In genomic region chr10:80874035-80874434, GRCm38 (mm10) we compare ENCODE assay signal across 25 mouse cellular contexts. TPM values are rescaled to one million over a fixed set of nuclear protein-coding genes. Genes with fewer than 3 reads are reported as not detected.
DNase-seq lines count a peak whose midpoint lies in the region; ATAC-seq lines count a peak whose summit lies in the region.
"Had no signal": no experiment of that assay in that cellular context is flagged by ENCODE, and none has a peak within 500 bp of the region (broad histone marks: within the 10 kb centered on the region; RNA-seq: fewer than 3 reads in every experiment).

No protein-coding gene starts in this region.

- H3K4me2 ChIP-seq in embryonic facial prominence, embryonic 11.5 days (ENCODE audit: low read depth, low read length): no peak overlapping the region
- H3K4me2 ChIP-seq in heart, embryonic 13.5 days: no peak overlapping the region
- H3K4me2 ChIP-seq in neural tube, embryonic 14.5 days (ENCODE audit: low read depth, low read length): no peak overlapping the region
- no peak overlapping the region for H3K4me2 ChIP-seq in neural tube, embryonic 15.5 days
- H3K4me2 ChIP-seq: forebrain, embryonic 13.5 days; heart, embryonic 11.5 days; hindbrain, embryonic 13.5 days had no signal

- no peak overlapping the region for H3K4me3 ChIP-seq in embryonic facial prominence, embryonic 11.5 days (ENCODE audit: low read depth, low read length)
- H3K4me3 ChIP-seq in embryonic facial prominence, embryonic 10.5 days: no peak overlapping the region
- no peak overlapping the region for H3K4me3 ChIP-seq in heart, embryonic 13.5 days
- H3K4me3 ChIP-seq in neural tube, embryonic 14.5 days (ENCODE audit: low read depth, low read length): no peak overlapping the region
- no peak overlapping the region for H3K4me3 ChIP-seq in neural tube, embryonic 15.5 days (replicated peaks)
- H3K4me3 ChIP-seq: forebrain, embryonic 13.5 days; heart, adult 2 months; hindbrain, embryonic 13.5 days had no signal

- no peaks in the 10 kb centered on the region for H3K36me3 ChIP-seq in embryonic facial prominence, embryonic 11.5 days (replicated peaks; ENCODE audit: control insufficient read depth, insufficient read depth, low read depth, low read length)
- no peaks in the 10 kb centered on the region for H3K36me3 ChIP-seq in embryonic facial prominence, embryonic 10.5 days (replicated peaks)
- no peaks in the 10 kb centered on the region for H3K36me3 ChIP-seq in heart, embryonic 13.5 days
- H3K36me3 ChIP-seq in neural tube, embryonic 14.5 days (ENCODE audit: control insufficient read depth, insufficient read depth, low read length): no peaks in the 10 kb centered on the region
- H3K36me3 ChIP-seq in neural tube, embryonic 15.5 days: no peaks in the 10 kb centered on the region
- H3K36me3 ChIP-seq: hindbrain, embryonic 13.5 days had no signal

- no peaks in the 10 kb centered on the region for H3K27me3 ChIP-seq in embryonic facial prominence, embryonic 11.5 days (ENCODE audit: control insufficient read depth, insufficient read depth, low read length)
- peaks cover 8% of the 10 kb centered on the region; the same call in 1 of the 2 replicates for H3K27me3 ChIP-seq in embryonic facial prominence, embryonic 10.5 days (replicated peaks; ENCODE audit: low read depth, poor library complexity, severe bottlenecking)
- H3K27me3 ChIP-seq in heart, embryonic 13.5 days (replicated peaks): peaks cover 26% of the 10 kb centered on the region
- H3K27me3 ChIP-seq in neural tube, embryonic 14.5 days (ENCODE audit: control insufficient read depth, insufficient read depth, low read length): no peaks in the 10 kb centered on the region
- no peaks in the 10 kb centered on the region for H3K27me3 ChIP-seq in neural tube, embryonic 15.5 days (replicated peaks)

- intact Hi-C loops in heart, postnatal 14 days (cut with DNase I): no loop called here

- H3K27ac ChIP-seq in embryonic facial prominence, embryonic 11.5 days (replicated peaks; ENCODE audit: low read depth, low read length): no peak overlapping the region
- no peak overlapping the region for H3K27ac ChIP-seq in embryonic facial prominence, embryonic 10.5 days (replicated peaks)
- no peak overlapping the region for H3K27ac ChIP-seq in heart, embryonic 13.5 days (replicated peaks)
- H3K27ac ChIP-seq in neural tube, embryonic 14.5 days (ENCODE audit: low read depth, low read length): no peak overlapping the region
- no peak overlapping the region for H3K27ac ChIP-seq in neural tube, embryonic 15.5 days (replicated peaks)
- H3K27ac ChIP-seq: forebrain, embryonic 13.5 days; heart, adult 2 months; hindbrain, embryonic 13.5 days; hindbrain, postnatal 0 days had no signal

- WGBS in embryonic facial prominence, embryonic 11.5 days: 74% methylated on average over 9 of the region's 9 CpGs
- 82% methylated on average over 9 of the region's 9 CpGs for WGBS in embryonic facial prominence, embryonic 10.5 days
- 68% methylated on average over 9 of the region's 9 CpGs for WGBS in heart, embryonic 13.5 days
- WGBS in neural tube, embryonic 14.5 days: 82% methylated on average over 9 of the region's 9 CpGs
- WGBS in neural tube, embryonic 15.5 days: 76% methylated on average over 9 of the region's 9 CpGs

- DNase-seq in embryonic facial prominence, embryonic 11.5 days (ENCODE audit: low spot score): no peak
- no peak for DNase-seq in embryonic facial prominence, embryonic 10.5 days (ENCODE audit: low spot score)
- DNase-seq in heart, postnatal 14 days: no peak
- DNase-seq: adrenal gland, adult 8-10 months; adrenal gland, postnatal 36 days; B cell, adult 2 months; cerebellum, adult 2 months; cerebellum, postnatal 10 days; embryo, embryonic 11 days; forebrain, postnatal 0 days; heart, adult 2 months; heart, postnatal 36 days; kidney, adult 18-20 months had no signal

- no peak for ATAC-seq in embryonic facial prominence, embryonic 11.5 days (replicated peaks; ENCODE audit: insufficient number of reproducible peaks, low FRiP score, low TSS enrichment, low read depth)
- no peak for ATAC-seq in heart, embryonic 13.5 days (ENCODE audit: extremely low read depth, insufficient number of reproducible peaks, low FRiP score, low TSS enrichment)
- ATAC-seq in neural tube, embryonic 14.5 days (ENCODE audit: low read depth): no peak
- ATAC-seq in neural tube, embryonic 15.5 days (ENCODE audit: low FRiP score): no peak
- ATAC-seq in megakaryocyte-erythroid progenitor cell, adult 5-6 weeks (replicated peaks; ENCODE audit: low FRiP score, low TSS enrichment, poor library complexity, severe bottlenecking): no peak
- ATAC-seq: CD4-positive, CD25-positive, alpha-beta regulatory T cell, adult 4 months; forebrain, embryonic 13.5 days; forebrain, postnatal 0 days; hindbrain, postnatal 0 days had no signal

- H3K9me3 ChIP-seq in embryonic facial prominence, embryonic 11.5 days (replicated peaks; ENCODE audit: control insufficient read depth, low read length): no peaks in the 10 kb centered on the region
- no peaks in the 10 kb centered on the region for H3K9me3 ChIP-seq in embryonic facial prominence, embryonic 10.5 days
- no peaks in the 10 kb centered on the region for H3K9me3 ChIP-seq in heart, embryonic 13.5 days
- H3K9me3 ChIP-seq in neural tube, embryonic 14.5 days (ENCODE audit: control insufficient read depth, low read length): no peaks in the 10 kb centered on the region
- no peaks in the 10 kb centered on the region for H3K9me3 ChIP-seq in neural tube, embryonic 15.5 days (replicated peaks)
- H3K9me3 ChIP-seq: forebrain, embryonic 13.5 days; G1E; hindbrain, embryonic 13.5 days had no signal

- H3K4me1 ChIP-seq in embryonic facial prominence, embryonic 11.5 days (ENCODE audit: control insufficient read depth, insufficient read depth, low read length): no peaks in the 10 kb centered on the region
- peaks cover 5% of the 10 kb centered on the region for H3K4me1 ChIP-seq in embryonic facial prominence, embryonic 10.5 days
- peaks cover 8% of the 10 kb centered on the region for H3K4me1 ChIP-seq in heart, embryonic 13.5 days
- no peaks in the 10 kb centered on the region for H3K4me1 ChIP-seq in neural tube, embryonic 14.5 days (ENCODE audit: control insufficient read depth, insufficient read depth, low read length)
- 0 out of 2 replicates have a peak, but pooled peaks cover 2% of the 10 kb centered on the region for H3K4me1 ChIP-seq in neural tube, embryonic 15.5 days
- H3K4me1 ChIP-seq: forebrain, embryonic 13.5 days had no signal

- peak overlapping the region; percentile 4; the same call in 1 of the 2 replicates for H3K9ac ChIP-seq in embryonic facial prominence, embryonic 11.5 days (replicated peaks; ENCODE audit: low read length)
- 0 out of 2 replicates have a peak overlapping the region, but pooled peaks have one; percentile 7 for H3K9ac ChIP-seq in heart, embryonic 13.5 days
- 0 out of 2 replicates have a peak overlapping the region, but pooled peaks have one; percentile 3 for H3K9ac ChIP-seq in neural tube, embryonic 14.5 days (replicated peaks; ENCODE audit: low read depth, low read length)
- H3K9ac ChIP-seq in neural tube, embryonic 15.5 days (replicated peaks): no peak overlapping the region
- H3K9ac ChIP-seq: forebrain, embryonic 13.5 days; forebrain, postnatal 0 days; hindbrain, embryonic 13.5 days had no signal

RNA-seq across cellular contexts. Expression of gene Tmprss9, which starts 2.4 kb away (rescaled TPM):
- 0.06 TPM in 2 replicates for polyA plus RNA-seq in embryonic facial prominence, embryonic 11.5 days (2014; fragmentation: Nextera tagmentation; extraction: Ambion mirVana)
- polyA plus RNA-seq in embryonic facial prominence, embryonic 10.5 days (2016; fragmentation: Nextera tagmentation; extraction: Ambion mirVana): 0.06 and 0.10 TPM in 2 replicates
- 0.05 and 0.07 TPM in 2 replicates for polyA plus RNA-seq in heart, embryonic 13.5 days (2015; fragmentation: Nextera tagmentation; extraction: Ambion mirVana)
- total RNA-seq in heart, postnatal 14 days (2021): not detected
- polyA plus RNA-seq in neural tube, embryonic 14.5 days (2014; fragmentation: Nextera tagmentation; extraction: Ambion mirVana): 0.12 and 0.13 TPM in 2 replicates
- polyA plus RNA-seq in neural tube, embryonic 15.5 days (2015; fragmentation: Nextera tagmentation; extraction: Ambion mirVana): 0.09 and 0.35 TPM in 2 replicates
- total RNA-seq in megakaryocyte-erythroid progenitor cell, adult 5-6 weeks (2014; fragmentation: Nextera tagmentation): 0.22 TPM in 1 of 2 replicates, not detected in the other
- total RNA-seq in megakaryocyte-erythroid progenitor cell, adult 5-6 weeks (2017): not detected in 2 replicates
- total RNA-seq: adrenal gland, postnatal 36 days; heart, adult 2 months; heart, postnatal 36 days had no signal
- polyA plus RNA-seq: CD4-positive, CD25-positive, alpha-beta regulatory T cell, adult 4 months; heart, embryonic 11.5 days; heart, embryonic 16.5 days had no signal

RNA-seq across cellular contexts. Expression of gene Sppl2b, which starts 19.0 kb away (rescaled TPM):
- polyA plus RNA-seq in embryonic facial prominence, embryonic 11.5 days (2014; fragmentation: Nextera tagmentation; extraction: Ambion mirVana): 17.1 and 19.7 TPM in 2 replicates
- 45.2 and 45.3 TPM in 2 replicates for polyA plus RNA-seq in embryonic facial prominence, embryonic 10.5 days (2016; fragmentation: Nextera tagmentation; extraction: Ambion mirVana)
- 27.7 and 28.5 TPM in 2 replicates for polyA plus RNA-seq in heart, embryonic 13.5 days (2015; fragmentation: Nextera tagmentation; extraction: Ambion mirVana)
- total RNA-seq in heart, postnatal 14 days (2021): 10 to 100 TPM; 26.6 to 28.5 TPM
- 60.3 and 61.5 TPM in 2 replicates for polyA plus RNA-seq in neural tube, embryonic 14.5 days (2014; fragmentation: Nextera tagmentation; extraction: Ambion mirVana)
- polyA plus RNA-seq in neural tube, embryonic 15.5 days (2015; fragmentation: Nextera tagmentation; extraction: Ambion mirVana): 78.6 and 84.1 TPM in 2 replicates
- total RNA-seq in megakaryocyte-erythroid progenitor cell, adult 5-6 weeks (2014; fragmentation: Nextera tagmentation): 116 and 117 TPM in 2 replicates
- total RNA-seq in megakaryocyte-erythroid progenitor cell, adult 5-6 weeks (2017): 45.6 and 65.4 TPM in 2 replicates

RNA-seq across cellular contexts. Expression of gene Lsm7, which starts 19.0 kb away (rescaled TPM):
- polyA plus RNA-seq in embryonic facial prominence, embryonic 11.5 days (2014; fragmentation: Nextera tagmentation; extraction: Ambion mirVana): 282 and 329 TPM in 2 replicates
- 364 TPM in 2 replicates for polyA plus RNA-seq in embryonic facial prominence, embryonic 10.5 days (2016; fragmentation: Nextera tagmentation; extraction: Ambion mirVana)
- 157 and 171 TPM in 2 replicates for polyA plus RNA-seq in heart, embryonic 13.5 days (2015; fragmentation: Nextera tagmentation; extraction: Ambion mirVana)
- 10 to 100 TPM; 21.3 to 28.3 TPM for total RNA-seq in heart, postnatal 14 days (2021)
- polyA plus RNA-seq in neural tube, embryonic 14.5 days (2014; fragmentation: Nextera tagmentation; extraction: Ambion mirVana): 220 and 260 TPM in 2 replicates
- 226 and 240 TPM in 2 replicates for polyA plus RNA-seq in neural tube, embryonic 15.5 days (2015; fragmentation: Nextera tagmentation; extraction: Ambion mirVana)
- 291 and 326 TPM in 2 replicates for total RNA-seq in megakaryocyte-erythroid progenitor cell, adult 5-6 weeks (2014; fragmentation: Nextera tagmentation)
- total RNA-seq in megakaryocyte-erythroid progenitor cell, adult 5-6 weeks (2017): 401 and 445 TPM in 2 replicates

RNA-seq across cellular contexts. Expression of gene Timm13, which starts 26.7 kb away (rescaled TPM):
- polyA plus RNA-seq in embryonic facial prominence, embryonic 11.5 days (2014; fragmentation: Nextera tagmentation; extraction: Ambion mirVana): 266 and 347 TPM in 2 replicates
- 349 and 359 TPM in 2 replicates for polyA plus RNA-seq in embryonic facial prominence, embryonic 10.5 days (2016; fragmentation: Nextera tagmentation; extraction: Ambion mirVana)
- polyA plus RNA-seq in heart, embryonic 13.5 days (2015; fragmentation: Nextera tagmentation; extraction: Ambion mirVana): 285 and 314 TPM in 2 replicates
- total RNA-seq in heart, postnatal 14 days (2021): 100 to 1,000 TPM; 145 to 161 TPM
- polyA plus RNA-seq in neural tube, embryonic 14.5 days (2014; fragmentation: Nextera tagmentation; extraction: Ambion mirVana): 337 and 352 TPM in 2 replicates
- 333 and 359 TPM in 2 replicates for polyA plus RNA-seq in neural tube, embryonic 15.5 days (2015; fragmentation: Nextera tagmentation; extraction: Ambion mirVana)
- 206 and 233 TPM in 2 replicates for total RNA-seq in megakaryocyte-erythroid progenitor cell, adult 5-6 weeks (2014; fragmentation: Nextera tagmentation)
- 27.7 and 49.2 TPM in 2 replicates for total RNA-seq in megakaryocyte-erythroid progenitor cell, adult 5-6 weeks (2017)

RNA-seq across cellular contexts. Expression of gene Lingo3, which starts 30.2 kb away (rescaled TPM):
- polyA plus RNA-seq in embryonic facial prominence, embryonic 11.5 days (2014; fragmentation: Nextera tagmentation; extraction: Ambion mirVana): 0.49 and 0.67 TPM in 2 replicates
- polyA plus RNA-seq in embryonic facial prominence, embryonic 10.5 days (2016; fragmentation: Nextera tagmentation; extraction: Ambion mirVana): 1.3 and 1.6 TPM in 2 replicates
- polyA plus RNA-seq in heart, embryonic 13.5 days (2015; fragmentation: Nextera tagmentation; extraction: Ambion mirVana): 0.16 and 0.34 TPM in 2 replicates
- 1 to 10 TPM; 4.2 to 5.7 TPM for total RNA-seq in heart, postnatal 14 days (2021)
- 8.1 and 12.0 TPM in 2 replicates for polyA plus RNA-seq in neural tube, embryonic 14.5 days (2014; fragmentation: Nextera tagmentation; extraction: Ambion mirVana)
- polyA plus RNA-seq in neural tube, embryonic 15.5 days (2015; fragmentation: Nextera tagmentation; extraction: Ambion mirVana): 14.6 and 18.6 TPM in 2 replicates
- total RNA-seq in megakaryocyte-erythroid progenitor cell, adult 5-6 weeks (2014; fragmentation: Nextera tagmentation): 1.6 TPM in 1 of 2 replicates, not detected in the other
- total RNA-seq in megakaryocyte-erythroid progenitor cell, adult 5-6 weeks (2017): not detected in 2 replicates
- polyA plus RNA-seq: CD4-positive, CD25-positive, alpha-beta regulatory T cell, adult 4 months; G1E; gonadal fat pad, adult 2 months; heart, embryonic 11.5 days had no signal
